Mouse (Mus musculus) hindbrain, embryonic 16.5 days (tissue): Measurements from ENCODE around the gene Kcnd3. TPM values are rescaled to one million over a fixed set of nuclear protein-coding genes. Genes with fewer than 3 reads are reported as not detected.

Source experiments
- ATAC-seq: fragments of 200-750 bp; cut with Nextera tagmentation; 2 replicates; pipeline ENCODE4 v1.8.0; 2017; ENCODE audit warnings: moderate TSS enrichment, moderate library complexity
- H3K27ac ChIP-seq: fragments of 300-500 bp; sonication (generic); 2 replicates; pipeline ENCODE4 v1.5.1; 2014; ENCODE audit warnings: low read depth, mild to moderate bottlenecking, control low read depth, low read length, moderate library complexity
- H3K27me3 ChIP-seq: fragments of 300-500 bp; sonication (generic); replicated peaks from 2 replicates; pipeline ENCODE4 v1.6.1; 2014; ENCODE audit warnings: low read length; ENCODE audit not compliant: control insufficient read depth, insufficient read depth
- H3K36me3 ChIP-seq: fragments of 300-500 bp; sonication (generic); 2 replicates; pipeline ENCODE4 v1.6.1; 2014; ENCODE audit warnings: mild to moderate bottlenecking, low read length, moderate library complexity, mixed read lengths; ENCODE audit not compliant: control insufficient read depth, insufficient read depth
- H3K4me1 ChIP-seq: fragments of 300-500 bp; sonication (generic); 2 replicates; pipeline ENCODE4 v1.6.1; 2014; ENCODE audit warnings: low read depth, low read length; ENCODE audit not compliant: control insufficient read depth, insufficient read depth
- H3K4me2 ChIP-seq: fragments of 300-500 bp; sonication (generic); 2 replicates; pipeline ENCODE4 v1.6.1; 2014; ENCODE audit warnings: mild to moderate bottlenecking, low read length, control low read depth, moderate library complexity
- H3K4me3 ChIP-seq: fragments of 300-500 bp; sonication (generic); 2 replicates; pipeline ENCODE4 v1.5.1; 2014; ENCODE audit warnings: mild to moderate bottlenecking, low read length, control low read depth, moderate library complexity
- H3K9ac ChIP-seq: fragments of 300-500 bp; sonication (generic); 2 replicates; pipeline ENCODE4 v1.6.1; 2014; ENCODE audit warnings: low read depth, mild to moderate bottlenecking, control low read depth, low read length, moderate library complexity
- H3K9me3 ChIP-seq: fragments of 300-500 bp; sonication (generic); 2 replicates; pipeline ENCODE4 v1.6.1; 2014; ENCODE audit warnings: mild to moderate bottlenecking, low read length, moderate library complexity; ENCODE audit not compliant: control insufficient read depth
- WGBS: fragments of 180-500 bp; shearing (Covaris S2); extraction: QIAGEN DNeasy Blood & Tissue Kit; methylation state at CpG from one replicate; pipeline ENCODE4 v1.1.7; 2014; 5-methylcytosine and 5-hydroxymethylcytosine counted together
- polyA plus RNA-seq: library from polyadenylated mRNA; unstranded; fragments of >200 nt; fragmentation: Nextera tagmentation; extraction: Ambion mirVana; gene quantifications from 2 replicates; pipeline ENCODE4 v1.2.1, GENCODE M21; 2015

Kcnd3 gene
- polyA plus RNA-seq, 1 experiment from 2014 or later = 9.1 TPM

DNA sequence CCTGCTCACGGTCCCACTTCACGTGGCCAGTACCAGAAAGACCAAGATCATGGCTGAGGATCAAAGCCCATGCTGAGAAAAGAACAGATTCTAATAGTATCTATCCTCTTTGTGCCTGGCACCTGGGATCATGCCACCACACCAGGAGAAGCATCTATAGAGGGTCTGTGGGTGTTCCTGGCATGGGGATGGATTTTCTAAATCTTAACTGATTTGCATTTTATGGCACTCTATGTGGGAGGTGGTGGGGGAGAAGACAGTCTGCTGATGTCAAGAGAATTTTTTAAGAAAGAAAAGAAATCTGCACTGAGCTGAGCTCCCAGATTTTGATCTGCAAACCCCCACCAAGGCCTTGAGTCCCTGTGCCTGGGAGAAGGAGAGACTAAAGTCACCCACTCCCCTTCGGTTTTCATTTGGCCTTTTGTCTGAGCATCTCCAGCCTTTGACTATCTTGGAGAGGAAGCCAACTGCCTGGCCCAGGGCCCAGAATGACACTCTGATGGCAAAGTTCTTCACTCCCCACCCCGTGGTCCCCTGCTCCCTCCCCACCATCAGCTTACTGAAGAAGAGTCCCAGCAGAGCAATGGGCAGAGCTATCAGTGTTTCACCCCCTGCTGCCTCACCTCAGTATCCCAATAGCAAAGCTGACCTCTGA is 254.4 kb downstream of the Kcnd3 start:
- H3K4me1 ChIP-seq = peaks cover 8% of the 10 kb centered on the region
- peak overlapping the region; percentile 99 for H3K4me2 ChIP-seq
- no peaks in the 10 kb centered on the region for H3K9me3 ChIP-seq
- peak overlapping the region; percentile 55; the same call in 1 of the 2 replicates for H3K27ac ChIP-seq
- H3K9ac ChIP-seq = peak overlapping the region; percentile 16; the same call in 1 of the 2 replicates
- WGBS = 35% methylated on average over 4 of the region's 4 CpGs
- H3K4me3 ChIP-seq = peak overlapping the region; percentile 59
- no peaks in the 10 kb centered on the region for H3K36me3 ChIP-seq
- no peak for ATAC-seq
- no peaks in the 10 kb centered on the region; the same call in 1 of the 2 replicates for H3K27me3 ChIP-seq

DNA sequence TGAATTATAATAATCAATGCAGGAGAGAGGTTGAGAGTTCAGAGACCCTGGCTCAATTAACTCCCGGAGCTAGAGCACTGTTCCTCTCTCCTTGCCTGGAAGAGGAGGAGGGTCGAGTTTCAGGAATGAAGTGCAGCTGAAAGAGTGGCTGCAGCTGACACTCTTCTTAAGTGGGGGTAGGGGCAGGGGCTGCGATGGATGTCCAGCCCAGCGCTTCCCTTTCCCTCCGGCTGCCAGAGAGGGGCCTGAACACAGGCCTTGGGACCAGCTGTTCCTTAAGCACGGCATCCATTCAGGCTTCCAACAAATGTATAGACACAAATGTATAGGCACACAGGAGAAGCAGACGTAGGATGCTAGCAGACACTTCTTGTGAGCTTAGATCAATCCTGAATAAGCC is 255.5 kb downstream of the Kcnd3 start:
- H3K27me3 ChIP-seq = no peaks in the 10 kb centered on the region; the same call in 1 of the 2 replicates
- peak overlapping the region; percentile 5 for H3K4me3 ChIP-seq
- ATAC-seq = no peak
- no peak overlapping the region for H3K9ac ChIP-seq
- peaks cover 8% of the 10 kb centered on the region for H3K4me1 ChIP-seq
- H3K9me3 ChIP-seq = no peaks in the 10 kb centered on the region
- 31% methylated on average over 7 of the region's 7 CpGs for WGBS
- 0 out of 2 replicates have a peak overlapping the region, but pooled peaks have one; percentile 1 for H3K27ac ChIP-seq
- H3K36me3 ChIP-seq = no peaks in the 10 kb centered on the region
- peak overlapping the region; percentile 99 for H3K4me2 ChIP-seq

DNA sequence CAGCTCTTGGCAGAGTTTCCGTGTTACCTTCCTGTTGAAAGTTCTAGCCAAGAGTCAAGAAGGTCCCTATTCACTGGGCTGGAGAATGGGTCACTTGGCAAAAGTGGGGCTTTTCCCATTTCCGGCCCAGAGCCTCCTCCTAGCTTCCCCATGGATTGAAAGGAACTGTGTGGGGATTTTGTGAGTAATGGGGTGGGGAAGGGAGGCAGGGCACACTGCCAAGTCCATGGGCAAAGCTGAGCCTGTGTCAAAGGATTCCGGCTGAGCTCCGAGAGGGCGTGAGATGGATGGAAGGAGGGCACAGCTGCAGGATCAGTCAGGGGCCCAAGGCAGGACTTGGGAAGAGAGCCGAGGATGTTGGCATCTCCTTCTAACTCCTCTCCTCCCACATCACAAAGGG is 258.1 kb downstream of the Kcnd3 start:
- Histone ChIP-seq H3K4me1 (peaks cover 8% of the 10 kb centered on the region), H3K36me3 (no peaks in the 10 kb centered on the region), H3K27me3 (no peaks in the 10 kb centered on the region), H3K27ac (peak overlapping the region; percentile 26; the same call in 1 of the 2 replicates), H3K4me2 (no peak overlapping the region), H3K9me3 (no peaks in the 10 kb centered on the region), H3K9ac (no peak overlapping the region), H3K4me3 (no peak overlapping the region)
- WGBS = 49% methylated on average over 6 of the region's 6 CpGs
- ATAC-seq = peak; percentile 82

DNA sequence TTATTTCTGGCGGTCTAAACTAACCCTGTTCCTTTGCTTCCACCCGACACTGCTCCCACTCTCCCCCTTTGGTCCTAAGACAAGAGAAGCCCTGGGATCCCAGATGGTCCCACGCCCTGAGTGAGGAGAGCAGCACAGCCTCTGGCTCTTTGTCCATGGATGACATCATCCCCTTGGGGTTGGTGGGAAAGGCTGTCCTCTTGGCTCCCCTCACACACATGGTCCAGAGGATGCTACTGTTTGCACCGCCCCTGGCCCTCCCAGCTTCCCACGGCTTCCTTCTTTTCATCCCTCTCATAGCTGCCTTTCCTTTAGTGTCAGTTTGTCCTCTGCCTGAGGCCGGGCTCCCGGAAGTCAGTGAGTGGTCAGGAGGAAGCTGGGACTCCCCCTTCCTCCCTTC is 259.6 kb downstream of the Kcnd3 start:
- 55% methylated on average over 7 of the region's 7 CpGs for WGBS
- no peak overlapping the region for H3K27ac ChIP-seq
- no peaks in the 10 kb centered on the region for H3K9me3 ChIP-seq
- H3K4me2 ChIP-seq = no peak overlapping the region
- H3K4me3 ChIP-seq = no peak overlapping the region
- peak; percentile 40 for ATAC-seq
- no peaks in the 10 kb centered on the region for H3K27me3 ChIP-seq
- no peaks in the 10 kb centered on the region for H3K36me3 ChIP-seq
- peaks cover 7% of the 10 kb centered on the region; the same call in 1 of the 2 replicates for H3K4me1 ChIP-seq
- H3K9ac ChIP-seq = no peak overlapping the region

DNA sequence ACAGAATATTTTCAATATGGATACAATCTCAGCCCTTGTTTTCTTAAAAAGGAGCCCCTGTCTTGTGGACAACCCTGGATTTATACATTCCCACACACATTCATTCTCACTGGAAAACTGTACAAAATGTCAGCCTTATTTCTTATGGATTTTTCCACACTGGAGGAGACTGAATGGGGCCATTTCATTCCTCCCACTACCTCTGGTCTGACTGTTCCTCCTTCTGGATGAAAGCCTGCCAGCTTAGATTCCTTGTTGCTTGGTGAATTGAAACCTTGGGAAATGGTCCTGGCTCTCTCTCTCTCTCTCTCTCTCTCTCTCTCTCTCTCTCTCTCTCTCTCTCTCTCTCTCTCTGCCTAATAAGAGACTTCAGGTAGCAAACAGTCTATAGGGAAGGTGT is 260.7 kb downstream of the Kcnd3 start:
- H3K4me2 ChIP-seq = no peak overlapping the region
- peaks cover 7% of the 10 kb centered on the region; the same call in 1 of the 2 replicates for H3K4me1 ChIP-seq
- no peaks in the 10 kb centered on the region for H3K9me3 ChIP-seq
- no peak overlapping the region for H3K9ac ChIP-seq
- ATAC-seq = no peak
- H3K36me3 ChIP-seq = no peaks in the 10 kb centered on the region
- no peak overlapping the region for H3K4me3 ChIP-seq
- no peak overlapping the region for H3K27ac ChIP-seq
- H3K27me3 ChIP-seq = no peaks in the 10 kb centered on the region

DNA sequence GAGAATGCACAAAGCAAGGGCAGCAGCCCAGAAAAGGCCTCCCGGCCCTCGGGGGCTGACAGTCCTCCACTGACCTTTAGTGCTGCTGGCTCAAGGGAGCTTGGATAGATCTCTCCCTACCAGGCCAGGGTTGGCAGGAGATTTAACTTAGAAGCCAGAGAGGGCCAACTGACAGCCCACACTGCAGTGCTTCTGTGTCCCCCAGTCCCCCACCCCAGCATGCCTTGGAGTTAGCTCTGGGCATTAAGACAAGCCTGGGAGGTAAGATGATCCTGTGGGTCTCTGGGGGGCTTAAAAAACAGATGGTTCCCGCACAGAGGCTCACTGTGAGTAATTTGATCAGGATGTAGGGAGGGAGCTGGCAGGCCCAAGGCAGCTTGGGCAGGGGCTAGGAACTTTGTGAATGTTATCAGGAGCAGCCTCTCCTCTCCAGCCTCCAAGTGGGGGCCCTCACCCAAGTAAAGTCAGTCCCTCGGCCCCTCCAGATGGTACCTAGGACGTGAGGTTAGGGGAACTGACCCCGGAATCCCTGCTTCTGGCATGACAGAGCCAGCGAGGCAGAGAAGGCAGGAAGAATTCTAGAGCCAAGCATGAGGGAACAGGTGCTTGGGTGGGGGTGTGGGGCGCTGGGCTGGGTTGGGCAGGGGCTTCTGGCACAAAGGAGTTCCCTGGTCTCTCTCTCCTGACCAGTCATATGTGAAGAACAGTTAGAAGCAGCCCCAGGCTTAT is 262.1 kb downstream of the Kcnd3 start:
- WGBS = 16% methylated on average over 8 of the region's 8 CpGs
- peak overlapping the region; percentile 42; the same call in 1 of the 2 replicates for H3K9ac ChIP-seq
- ATAC-seq = peak; percentile 50
- no peaks in the 10 kb centered on the region for H3K27me3 ChIP-seq
- H3K36me3 ChIP-seq = no peaks in the 10 kb centered on the region
- H3K4me3 ChIP-seq = no peak overlapping the region
- no peak overlapping the region for H3K4me2 ChIP-seq
- H3K9me3 ChIP-seq = no peaks in the 10 kb centered on the region
- H3K4me1 ChIP-seq = peaks cover 14% of the 10 kb centered on the region
- H3K27ac ChIP-seq = peak overlapping the region; percentile 60

DNA sequence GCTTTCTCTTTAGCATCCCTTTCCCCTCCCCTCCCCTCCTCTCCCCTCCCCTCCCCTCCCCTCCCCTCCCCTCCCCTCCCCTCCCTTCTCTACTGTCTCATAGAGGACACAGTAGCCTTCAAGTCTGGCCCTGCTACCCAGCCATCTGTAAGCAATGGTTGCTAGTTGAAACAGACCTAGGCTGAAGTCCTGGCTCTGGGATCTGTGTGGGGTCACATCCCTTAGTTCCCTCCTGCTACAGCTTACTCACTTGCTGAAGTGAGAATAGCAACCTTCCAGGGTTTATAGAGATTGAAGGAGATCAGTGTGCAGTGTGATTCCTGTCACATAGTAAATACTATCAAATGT is 262.7 kb downstream of the Kcnd3 start:
- Histone ChIP-seq H3K9me3 (no peaks in the 10 kb centered on the region), H3K4me2 (no peak overlapping the region), H3K4me3 (no peak overlapping the region), H3K4me1 (peaks cover 14% of the 10 kb centered on the region), H3K36me3 (no peaks in the 10 kb centered on the region), H3K9ac (no peak overlapping the region), H3K27ac (peak overlapping the region; percentile 30; the same call in 1 of the 2 replicates), H3K27me3 (no peaks in the 10 kb centered on the region)
- no peak for ATAC-seq

DNA sequence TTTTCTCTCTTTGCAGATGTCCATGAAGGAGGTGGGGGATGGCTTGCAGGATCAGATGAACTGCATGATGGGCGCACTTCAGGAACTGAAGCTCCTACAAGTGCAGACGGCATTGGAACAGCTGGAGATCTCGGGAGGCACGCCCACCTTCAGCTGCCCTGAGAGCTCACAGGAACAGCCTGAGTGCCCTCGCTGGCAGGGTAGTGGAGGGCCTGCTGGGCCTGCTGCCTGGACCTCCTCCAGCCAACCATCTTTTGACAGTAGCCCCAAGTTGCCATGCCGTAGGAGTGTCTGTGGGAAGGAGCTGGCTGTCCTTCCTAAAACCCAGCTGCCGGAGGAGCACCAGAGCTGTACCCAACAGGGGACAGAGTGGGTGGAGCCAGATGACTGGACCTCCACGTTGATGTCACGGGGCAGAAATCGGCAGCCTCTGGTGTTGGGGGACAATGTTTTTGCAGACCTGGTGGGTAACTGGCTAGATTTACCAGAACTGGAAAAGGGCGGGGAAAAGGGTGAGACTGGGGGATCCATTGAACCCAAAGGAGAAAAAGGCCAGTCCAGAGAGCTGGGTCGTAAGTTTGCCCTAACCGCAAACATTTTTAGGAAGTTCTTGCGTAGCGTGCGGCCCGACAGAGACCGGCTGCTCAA is 264.3 kb downstream of the Kcnd3 start:
- Histone ChIP-seq H3K4me2 (no peak overlapping the region), H3K27me3 (no peaks in the 10 kb centered on the region), H3K4me3 (no peak overlapping the region), H3K9ac (no peak overlapping the region), H3K27ac (no peak overlapping the region), H3K9me3 (no peaks in the 10 kb centered on the region), H3K36me3 (no peaks in the 10 kb centered on the region), H3K4me1 (peaks cover 14% of the 10 kb centered on the region)
- WGBS = 59% methylated on average over 18 of the region's 18 CpGs
- ATAC-seq = no peak

DNA sequence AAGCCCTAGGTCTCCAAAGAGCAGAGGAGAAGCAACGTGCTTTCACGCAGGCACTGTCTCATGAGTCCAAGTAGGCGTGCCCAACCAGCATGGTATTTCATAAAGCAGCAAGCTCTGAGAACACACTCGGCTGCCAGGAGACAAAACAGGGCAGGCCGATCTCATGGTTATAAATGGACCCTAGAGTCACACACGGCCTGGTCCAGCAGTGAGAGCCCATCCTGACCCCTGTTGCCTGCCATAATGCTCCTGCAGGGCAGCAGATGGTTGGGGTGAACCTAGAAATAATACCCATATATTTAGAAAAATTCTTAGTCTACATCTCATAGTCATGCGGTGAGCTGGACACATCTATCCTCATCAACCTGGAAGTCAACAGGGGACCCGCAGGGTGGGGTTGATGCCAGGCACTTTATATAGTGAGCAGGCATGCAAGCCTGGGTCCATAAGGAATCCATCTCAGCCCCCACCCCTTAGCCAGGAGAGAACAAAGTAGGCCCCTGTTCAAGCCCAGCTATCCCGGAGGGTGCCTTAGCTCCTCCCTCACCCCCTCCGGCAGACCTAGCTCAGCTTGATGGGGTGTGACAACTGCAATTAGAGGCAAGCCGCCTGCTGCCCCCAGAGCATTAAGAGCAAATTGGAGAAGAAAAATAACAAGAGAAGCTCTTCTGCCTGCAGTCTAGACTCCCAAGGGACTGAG is 265.9 kb downstream of the Kcnd3 start:
- ATAC-seq = peak; percentile 38
- Histone ChIP-seq H3K27me3 (no peaks in the 10 kb centered on the region), H3K36me3 (no peaks in the 10 kb centered on the region), H3K9ac (no peak overlapping the region), H3K9me3 (no peaks in the 10 kb centered on the region), H3K27ac (peak overlapping the region; percentile 40), H3K4me2 (no peak overlapping the region), H3K4me1 (peaks cover 14% of the 10 kb centered on the region), H3K4me3 (no peak overlapping the region)
- 34% methylated on average over 11 of the region's 11 CpGs for WGBS
